Mouse (Mus musculus): ENCODE measurements around the gene Odf2l.

Odf2l gene

GRCm38 (mm10) chr3:145142925-145143324 is 24.5 kb downstream of the Odf2l start:
- DNase-seq: no peak

- DNase-seq: no peak
Observed at GRCm38 (mm10) chr3:145143856-145144255, 25.5 kb downstream of the Odf2l start.

- DNase-seq: no peak
Observed at GRCm38 (mm10) chr3:145146871-145147270, 28.5 kb downstream of the Odf2l start.

GRCm38 (mm10) chr3:145147483-145147882 is 29.1 kb downstream of the Odf2l start:
- DNase-seq: no peak

GRCm38 (mm10) chr3:145147952-145148351 is 29.6 kb downstream of the Odf2l start:
- DNase-seq: no peak

- DNase-seq: no peak
Observed at GRCm38 (mm10) chr3:145151092-145151491, 32.7 kb downstream of the Odf2l start.

- DNase-seq: no peak
Observed at GRCm38 (mm10) chr3:145151933-145152332, 33.5 kb downstream of the Odf2l start.

GRCm38 (mm10) chr3:145156883-145157282 is 38.5 kb downstream of the Odf2l start:
- no peak for DNase-seq

GRCm38 (mm10) chr3:145158441-145158840 is 40.1 kb downstream of the Odf2l start:
- no peak for DNase-seq

- no peak for DNase-seq
Observed at GRCm38 (mm10) chr3:145166741-145167140, 48.4 kb downstream of the Odf2l start.

GRCm38 (mm10) chr3:145167766-145168165 is 49.4 kb downstream of the Odf2l start:
- no peak for DNase-seq

GRCm38 (mm10) chr3:145168844-145169696 is 50.7 kb downstream of the Odf2l start:
- no peak for DNase-seq

- no peak for DNase-seq
Observed at GRCm38 (mm10) chr3:145170028-145170427, 51.6 kb downstream of the Odf2l start.

GRCm38 (mm10) chr3:145170604-145171389 is 52.4 kb downstream of the Odf2l start:
- DNase-seq: no peak

- no peak for DNase-seq
Observed at GRCm38 (mm10) chr3:145171390-145172060, 53.1 kb downstream of the Odf2l start.

GRCm38 (mm10) chr3:145184645-145185044 is 66.3 kb downstream of the Odf2l start:
- no peak for DNase-seq

- DNase-seq: no peak
Observed at GRCm38 (mm10) chr3:145191972-145192371, 73.6 kb downstream of the Odf2l start.

GRCm38 (mm10) chr3:145195240-145195923 is 77.0 kb downstream of the Odf2l start:
- DNase-seq: no peak

- no peak for DNase-seq
Observed at GRCm38 (mm10) chr3:145198050-145198449, 79.7 kb downstream of the Odf2l start.
